ENCODE assay signal across 11 mouse cellular contexts in the genomic region with DNA sequence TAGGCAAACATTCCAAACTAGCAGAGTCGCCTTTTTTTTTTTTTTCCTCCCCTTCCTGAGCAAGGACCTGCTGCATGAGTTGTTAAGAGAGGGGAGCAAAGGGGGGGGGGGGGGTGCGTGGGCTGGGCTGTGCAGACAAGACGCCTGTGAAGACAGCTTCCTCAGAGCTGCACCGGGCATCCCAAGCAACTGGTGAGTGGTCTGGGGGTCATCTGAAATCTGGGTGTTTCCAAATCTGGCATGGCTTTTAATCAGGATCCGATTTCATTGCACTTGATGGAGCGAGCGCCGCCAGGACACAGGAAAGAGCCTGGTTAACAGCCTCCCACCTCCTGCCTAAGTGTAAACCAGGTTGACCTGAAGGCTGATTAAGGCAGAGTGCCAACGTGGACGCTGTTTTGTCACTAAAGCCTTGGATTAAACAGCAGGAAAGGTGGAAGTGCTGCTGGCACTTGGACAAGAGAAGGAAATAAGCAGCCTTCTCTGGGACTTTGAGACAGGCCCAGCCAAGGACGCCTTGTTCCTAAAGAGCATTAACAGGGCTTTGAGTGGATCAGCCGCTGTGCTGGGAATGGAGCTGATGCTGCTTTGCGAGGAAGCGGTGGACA.
DNase-seq lines count a peak whose midpoint lies in the region; ATAC-seq and TF ChIP-seq lines count a peak whose summit lies in the region.
"Had no signal": no experiment of that assay in that cellular context is flagged by ENCODE, and none has a peak within 500 bp of the region (broad histone marks: within the 10 kb centered on the region; RNA-seq: fewer than 3 reads in every experiment).

No protein-coding gene starts in this region.

- H3K4me3 ChIP-seq in gastrocnemius, adult 2 months = no peak overlapping the region
- H3K4me3 ChIP-seq: layer of hippocampus, adult 2 months had no signal

- no peak for TF ChIP-seq CTCF in gastrocnemius, adult 2 months (IDR thresholded peaks at IDR 0.05)

- H3K27ac ChIP-seq in gastrocnemius, adult 2 months = no peak overlapping the region
- H3K27ac ChIP-seq: layer of hippocampus, adult 2 months had no signal

- ATAC-seq in megakaryocyte progenitor cell, adult 5-6 weeks (replicated peaks; ENCODE audit: poor library complexity) = no peak
- ATAC-seq: activated CD4-positive, CD25-positive, alpha-beta regulatory T cell, adult 4 months had no signal

- peak; percentile 16 for DNase-seq in gastrocnemius, adult 2 months
- no peak for DNase-seq in gastrocnemius, postnatal 10 days
- peak; percentile 65 for DNase-seq in left cerebral cortex, postnatal 4 days
- no peak for DNase-seq in left cerebral cortex, adult 8-10 months (ENCODE audit: low spot score in 2 of 2)
- peak; percentile 36 for DNase-seq in forelimb bud, embryonic 11.5 days (ENCODE audit: low read depth, low spot score)
- DNase-seq in retina, embryonic 14.5 days (ENCODE audit: low spot score) = peak; percentile 35
- no peak for DNase-seq in adrenal gland, postnatal 36 days
- DNase-seq: cerebellum, adult 9-11 months had no signal

- intact Hi-C loops in gastrocnemius, adult 2 months (cut with DNase I) = no loop called here
- intact Hi-C loops in left cerebral cortex, postnatal 4 days (cut with DNase I) = no loop called here

Comparison
In these comparisons a context has a peak if more than half of its experiments do, and no peak if none do; other contexts are left out.
1. DNase-seq: peak in gastrocnemius, adult 2 months (single experiment), left cerebral cortex, postnatal 4 days (single experiment), forelimb bud, embryonic 11.5 days (single experiment) and retina, embryonic 14.5 days (single experiment); none in gastrocnemius, postnatal 10 days (single experiment), left cerebral cortex, adult 8-10 months (0 of 2) and adrenal gland, postnatal 36 days (0 of 2).